Mouse (Mus musculus) small intestine, adult 2 months (tissue): Measurements from ENCODE around the gene Lrrc9.

ENCODE experiments used
- CTCF ChIP-seq: fragments of 200-500 bp; IDR thresholded peaks from 2 replicates; pipeline ENCODE4 v1.5.1; 2012; ENCODE audit warnings: low read depth, mild to moderate bottlenecking, control low read depth, inconsistent platforms, low read length, moderate library complexity, mixed read lengths; ENCODE audit not compliant: insufficient replicate concordance, insufficient read length; ENCODE audit errors: extremely low read depth
- POLR2A ChIP-seq: fragments of 200-500 bp; IDR thresholded peaks from 2 replicates; pipeline ENCODE4 v1.6.1; 2012; ENCODE audit warnings: low read depth, mild to moderate bottlenecking, control low read depth, inconsistent platforms, low read length, moderate library complexity

GRCm38 (mm10) chr12:72461894-72462530, 20.3 kb downstream of the Lrrc9 start:
- TF ChIP-seq CTCF (peak; percentile 36; the same call in 1 of the 2 replicates), POLR2A (no peak)
